1 mouse cellular context compared by ENCODE assay signal in the genomic region with DNA sequence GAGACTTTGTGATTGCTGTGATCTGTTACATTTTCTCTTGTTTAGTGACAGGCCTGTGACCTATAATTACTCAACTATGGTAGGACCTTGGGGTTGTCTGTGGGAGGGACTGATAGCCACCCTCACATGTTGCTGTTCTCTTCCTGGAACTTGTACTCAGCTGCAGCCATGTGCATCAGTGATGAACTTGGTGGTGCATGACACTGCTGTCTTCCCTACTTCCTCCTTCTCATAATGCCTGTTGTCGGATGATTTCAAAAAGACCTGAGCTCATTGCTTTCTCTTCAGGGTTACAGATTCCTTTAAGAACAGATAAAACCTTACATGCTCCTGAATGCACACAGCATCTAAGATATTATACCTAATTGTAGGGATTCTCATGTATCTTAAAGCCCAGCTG.
TF ChIP-seq lines count a peak whose summit lies in the region.

No protein-coding gene starts in this region.

TF ChIP-seq in MEL, 35 proteins besides CTCF, POLR2A, EP300 and RAD21 (continued from another document):
- TF ChIP-seq MEF2A (IDR thresholded peaks at IDR 0.05; ENCODE audit: extremely low read depth, insufficient replicate concordance, low read depth, low read length, poor library complexity, severe bottlenecking) = no peak
- no peak for TF ChIP-seq NRF1 (IDR thresholded peaks at IDR 0.05; ENCODE audit: insufficient read depth, low read depth, low read length, poor library complexity, severe bottlenecking)
- TF ChIP-seq RCOR1 (IDR thresholded peaks at IDR 0.05; ENCODE audit: low read depth, low read length) = 0 out of 2 replicates have a peak, but pooled peaks have one; percentile 21
- peak; percentile 68 for TF ChIP-seq TAL1 (IDR thresholded peaks at IDR 0.05; ENCODE audit: low read length)
- no peak for TF ChIP-seq CHD2 (IDR thresholded peaks at IDR 0.05; ENCODE audit: low read length)
- no peak for TF ChIP-seq UBTF (IDR thresholded peaks at IDR 0.05; ENCODE audit: borderline replicate concordance, insufficient read depth, low read depth, low read length)
- TF ChIP-seq ELF1 (IDR thresholded peaks at IDR 0.05; ENCODE audit: low read depth, low read length) = peak; percentile 54
- peak; percentile 36; the same call in 1 of the 2 replicates for TF ChIP-seq USF1 (IDR thresholded peaks at IDR 0.05; ENCODE audit: low read depth, low read length)
- no peak for TF ChIP-seq ZC3H11A (IDR thresholded peaks at IDR 0.05; ENCODE audit: low read depth, low read length)
- TF ChIP-seq ZMIZ1 (IDR thresholded peaks at IDR 0.05; ENCODE audit: low read depth, low read length) = no peak
- peak; percentile 90 for TF ChIP-seq MXI1 (IDR thresholded peaks at IDR 0.05; ENCODE audit: low read depth, low read length)
- TF ChIP-seq SIN3A (IDR thresholded peaks at IDR 0.05; ENCODE audit: low read length) = peak; percentile 85
TF ChIP-seq in MEL: peak in this region for 12.
